Mouse (Mus musculus) lung, embryonic 16.5 days (tissue): ENCODE data around the gene Mbnl1. TPM values are rescaled to one million over a fixed set of nuclear protein-coding genes. Genes with fewer than 3 reads are reported as not detected.
A peak's percentile ranks its signal among the peaks of the same experiment; 100 is the strongest.

ENCODE experiments used
- ATAC-seq: fragments of 200-750 bp; cut with Nextera tagmentation; 2 replicates; pipeline ENCODE4 v1.8.0; 2017; ENCODE audit warnings: low read depth, mild to moderate bottlenecking, moderate library complexity
- H3K27ac ChIP-seq: fragments of 300-500 bp; sonication (generic); 2 replicates; pipeline ENCODE4 v1.5.1; 2014; ENCODE audit warnings: mild to moderate bottlenecking, control low read depth, low read length
- H3K27me3 ChIP-seq: fragments of 300-500 bp; sonication (generic); 2 replicates; pipeline ENCODE4 v1.6.1; 2014; ENCODE audit warnings: low read depth, low read length, mixed read lengths; ENCODE audit not compliant: control insufficient read depth, insufficient read depth
- H3K36me3 ChIP-seq: fragments of 300-500 bp; sonication (generic); 2 replicates; pipeline ENCODE4 v1.6.1; 2014; ENCODE audit warnings: low read length; ENCODE audit not compliant: control insufficient read depth, insufficient read depth
- H3K4me1 ChIP-seq: fragments of 300-500 bp; sonication (generic); replicated peaks from 2 replicates; pipeline ENCODE4 v1.6.1; 2014; ENCODE audit warnings: low read length, mixed read lengths; ENCODE audit not compliant: control insufficient read depth, insufficient read depth
- H3K4me2 ChIP-seq: fragments of 300-500 bp; sonication (generic); 2 replicates; pipeline ENCODE4 v1.6.1; 2014; ENCODE audit warnings: low read depth, low read length, control low read depth
- H3K4me3 ChIP-seq: fragments of 300-500 bp; sonication (generic); 2 replicates; pipeline ENCODE4 v1.5.1; 2014; ENCODE audit warnings: mild to moderate bottlenecking, low read length, control low read depth
- H3K9ac ChIP-seq: fragments of 300-500 bp; sonication (generic); 2 replicates; pipeline ENCODE4 v1.6.1; 2014; ENCODE audit warnings: low read length, control low read depth
- H3K9me3 ChIP-seq: fragments of 300-500 bp; sonication (generic); 2 replicates; pipeline ENCODE4 v1.6.1; 2016; ENCODE audit warnings: low read length; ENCODE audit not compliant: control insufficient read depth
- WGBS: fragments of 180-500 bp; shearing (Covaris S2); extraction: QIAGEN DNeasy Blood & Tissue Kit; methylation state at CpG from one replicate; pipeline ENCODE4 v1.1.7; 2014; 5-methylcytosine and 5-hydroxymethylcytosine counted together
- polyA plus RNA-seq: library from polyadenylated mRNA; unstranded; fragments of >200 nt; fragmentation: Nextera tagmentation; extraction: Ambion mirVana; gene quantifications from 2 replicates; pipeline ENCODE4 v1.2.1, GENCODE M21; 2015

Mbnl1 gene
- polyA plus RNA-seq, 1 experiment from 2014 or later = 180 TPM

GRCm38 (mm10) chr3:60511197-60511596, 38.6 kb downstream of the Mbnl1 start:
- no peak for ATAC-seq
- Histone ChIP-seq H3K4me2 (no peak overlapping the region; the same call in 1 of the 2 replicates), H3K27me3 (no peaks in the 10 kb centered on the region), H3K9me3 (no peaks in the 10 kb centered on the region), H3K36me3 (no peaks in the 10 kb centered on the region), H3K9ac (no peak overlapping the region), H3K4me3 (no peak overlapping the region), H3K4me1 (peaks cover 31% of the 10 kb centered on the region), H3K27ac (peak overlapping the region; percentile 22; the same call in 1 of the 2 replicates)
- WGBS = 73% methylated on average over 3 of the region's 3 CpGs

DNA sequence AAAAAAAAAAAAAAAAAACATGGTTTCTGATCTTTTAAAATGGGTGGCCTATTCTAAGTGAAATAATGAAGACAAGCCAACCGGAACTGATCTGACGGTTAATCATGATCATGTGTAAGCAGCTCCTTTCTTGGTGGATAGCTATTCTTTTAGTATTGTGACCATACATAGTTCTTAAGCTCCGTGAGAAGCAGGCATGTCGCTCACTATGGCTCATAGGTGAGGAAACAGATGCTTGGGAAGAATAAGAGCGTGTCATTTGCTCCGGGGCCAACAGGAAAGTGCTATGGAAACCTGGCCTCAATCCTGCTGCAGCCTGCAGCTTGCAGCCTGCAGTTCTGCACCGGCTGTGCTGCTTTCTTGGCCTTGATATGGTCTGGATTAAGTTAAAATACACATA, 40.7 kb downstream of the Mbnl1 start:
- Histone ChIP-seq H3K4me1 (peaks cover 41% of the 10 kb centered on the region), H3K4me3 (no peak overlapping the region), H3K36me3 (no peaks in the 10 kb centered on the region), H3K9me3 (no peaks in the 10 kb centered on the region), H3K9ac (no peak overlapping the region), H3K4me2 (no peak overlapping the region), H3K27me3 (no peaks in the 10 kb centered on the region), H3K27ac (peak overlapping the region; percentile 63)
- 0 out of 2 replicates have a peak, but pooled peaks have one; percentile 68 for ATAC-seq
- WGBS = 37% methylated on average over 7 of the region's 7 CpGs

DNA sequence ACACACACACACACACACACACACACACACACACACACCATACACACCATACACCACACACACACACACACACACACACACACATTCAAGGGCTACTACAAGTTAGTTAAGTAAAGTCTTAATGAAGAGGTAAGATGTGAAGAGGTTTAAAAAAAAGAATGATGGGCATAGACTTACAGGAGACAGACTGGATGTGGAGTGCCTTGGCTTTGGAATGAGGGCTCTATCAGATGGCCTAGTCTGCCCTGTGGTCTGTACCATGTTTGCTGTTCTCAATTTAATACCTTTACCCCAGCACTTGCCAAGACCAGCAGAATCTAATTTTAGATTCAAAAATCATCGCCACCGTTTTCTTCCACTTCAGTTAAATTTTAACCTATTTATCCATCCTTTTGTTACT, 41.1 kb downstream of the Mbnl1 start:
- 37% methylated on average over 2 of the region's 2 CpGs for WGBS
- H3K27ac ChIP-seq = peak overlapping the region; percentile 63; the same call in 1 of the 2 replicates
- no peak overlapping the region for H3K4me2 ChIP-seq

GRCm38 (mm10) chr3:60515430-60515829, 42.8 kb downstream of the Mbnl1 start:
- H3K4me1 ChIP-seq = peaks cover 37% of the 10 kb centered on the region
- H3K4me2 ChIP-seq = no peak overlapping the region
- 0 out of 2 replicates have a peak overlapping the region, but pooled peaks have one; percentile 43 for H3K27ac ChIP-seq
- no peak overlapping the region for H3K9ac ChIP-seq
- H3K36me3 ChIP-seq = no peaks in the 10 kb centered on the region
- H3K9me3 ChIP-seq = no peaks in the 10 kb centered on the region
- ATAC-seq = no peak
- H3K4me3 ChIP-seq = no peak overlapping the region
- H3K27me3 ChIP-seq = no peaks in the 10 kb centered on the region

More for the DNA sequence above, 41.1 kb downstream of the Mbnl1 start:
- ATAC-seq = no peak
- H3K9ac ChIP-seq = no peak overlapping the region
- no peaks in the 10 kb centered on the region for H3K27me3 ChIP-seq
- no peaks in the 10 kb centered on the region for H3K36me3 ChIP-seq
- no peaks in the 10 kb centered on the region for H3K9me3 ChIP-seq
- no peak overlapping the region for H3K4me3 ChIP-seq
- peaks cover 40% of the 10 kb centered on the region for H3K4me1 ChIP-seq

DNA sequence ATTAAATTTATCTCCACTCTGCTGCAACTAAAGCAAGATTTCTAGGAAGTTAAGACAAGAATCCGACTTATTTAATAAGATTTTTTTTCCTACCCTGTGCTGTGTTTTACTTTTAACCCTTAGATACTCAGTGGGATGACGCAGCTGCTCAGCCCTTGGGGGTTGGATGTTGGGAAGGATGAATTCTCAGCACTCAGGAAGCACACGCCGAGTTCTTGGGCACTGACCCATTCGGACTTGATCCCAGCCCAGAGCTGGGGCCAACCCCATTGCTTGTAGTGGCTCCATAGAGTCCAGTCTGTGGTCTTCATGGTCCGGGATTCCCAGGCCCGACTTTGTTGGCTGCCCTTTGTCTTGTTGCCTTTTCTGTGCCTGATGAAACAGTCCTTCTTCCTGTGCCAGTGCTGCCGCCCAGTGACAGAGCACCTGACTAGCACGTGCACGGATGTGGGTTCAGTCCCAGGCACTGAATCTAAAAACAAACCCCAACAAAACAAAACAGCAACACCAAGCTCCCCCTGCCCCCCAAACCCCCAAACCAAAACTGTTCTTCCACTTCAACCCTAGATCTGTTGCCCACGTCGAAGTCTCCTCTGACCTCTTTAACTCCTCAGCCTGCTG, 43.5 kb downstream of the Mbnl1 start:
- ATAC-seq = 0 out of 2 replicates have a peak, but pooled peaks have one; percentile 21
- H3K27me3 ChIP-seq = no peaks in the 10 kb centered on the region
- H3K9me3 ChIP-seq = no peaks in the 10 kb centered on the region
- 22% methylated on average over 12 of the region's 12 CpGs for WGBS
- peak overlapping the region; percentile 28 for H3K9ac ChIP-seq
- peak overlapping the region; percentile 21 for H3K4me2 ChIP-seq
- H3K4me1 ChIP-seq = peaks cover 33% of the 10 kb centered on the region
- no peaks in the 10 kb centered on the region for H3K36me3 ChIP-seq
- no peak overlapping the region for H3K4me3 ChIP-seq
- H3K27ac ChIP-seq = peak overlapping the region; percentile 43; the same call in 1 of the 2 replicates

- H3K9me3 ChIP-seq = no peaks in the 10 kb centered on the region
- H3K4me1 ChIP-seq = peaks cover 26% of the 10 kb centered on the region
- H3K4me2 ChIP-seq = 0 out of 2 replicates have a peak overlapping the region, but pooled peaks have one; percentile 4
- 34% methylated on average over 3 of the region's 3 CpGs for WGBS
- H3K27ac ChIP-seq = no peak overlapping the region
- no peaks in the 10 kb centered on the region for H3K36me3 ChIP-seq
- 0 out of 2 replicates have a peak, but pooled peaks have one; percentile 14 for ATAC-seq
- H3K4me3 ChIP-seq = no peak overlapping the region
- H3K9ac ChIP-seq = no peak overlapping the region
- no peaks in the 10 kb centered on the region for H3K27me3 ChIP-seq
Measured at GRCm38 (mm10) chr3:60517234-60517787, 44.7 kb downstream of the Mbnl1 start.

GRCm38 (mm10) chr3:60519337-60519736, 46.7 kb downstream of the Mbnl1 start:
- no peaks in the 10 kb centered on the region for H3K27me3 ChIP-seq
- ATAC-seq = no peak
- WGBS = 56% methylated on average over 3 of the region's 3 CpGs
- H3K9me3 ChIP-seq = no peaks in the 10 kb centered on the region
- H3K4me3 ChIP-seq = no peak overlapping the region
- H3K9ac ChIP-seq = no peak overlapping the region
- no peaks in the 10 kb centered on the region for H3K36me3 ChIP-seq
- H3K4me1 ChIP-seq = peaks cover 20% of the 10 kb centered on the region
- H3K4me2 ChIP-seq = no peak overlapping the region
- H3K27ac ChIP-seq = no peak overlapping the region

- 81% methylated on average over 1 of the region's 1 CpGs for WGBS
- H3K36me3 ChIP-seq = no peaks in the 10 kb centered on the region; the same call in 1 of the 2 replicates
- no peak overlapping the region for H3K4me3 ChIP-seq
- H3K9me3 ChIP-seq = no peaks in the 10 kb centered on the region
- no peak overlapping the region for H3K27ac ChIP-seq
- H3K27me3 ChIP-seq = no peaks in the 10 kb centered on the region
- no peak overlapping the region for H3K9ac ChIP-seq
- H3K4me1 ChIP-seq = peaks cover 22% of the 10 kb centered on the region
- no peak overlapping the region for H3K4me2 ChIP-seq
- no peak for ATAC-seq
Measured at GRCm38 (mm10) chr3:60524127-60524526, 51.5 kb downstream of the Mbnl1 start.

- Histone ChIP-seq H3K9me3 (no peaks in the 10 kb centered on the region), H3K36me3 (no peaks in the 10 kb centered on the region; the same call in 1 of the 2 replicates), H3K27ac (peak overlapping the region; percentile 53), H3K9ac (no peak overlapping the region), H3K4me2 (peak overlapping the region; percentile 23), H3K4me1 (peaks cover 51% of the 10 kb centered on the region), H3K27me3 (no peaks in the 10 kb centered on the region), H3K4me3 (peak overlapping the region; percentile 23; the same call in 1 of the 2 replicates)
- ATAC-seq = no peak
- WGBS = 37% methylated on average over 5 of the region's 5 CpGs
Measured at GRCm38 (mm10) chr3:60531286-60531685, 58.7 kb downstream of the Mbnl1 start.
